Mouse (Mus musculus) stomach, postnatal 0 days (tissue): Measurements from ENCODE around the gene Ntn1.

Experiments
- CTCF ChIP-seq: IDR thresholded peaks from 2 replicates; pipeline ENCODE4 v1.5.1; 2016; ENCODE audit warnings: antibody characterized with exemption, low read depth, mild to moderate bottlenecking, moderate library complexity
- EP300 ChIP-seq: optimal IDR thresholded peaks from 2 replicates; pipeline ENCODE3; 2016; ENCODE audit warnings: antibody characterized with exemption

GRCm38 (mm10) chr11:68214496-68215205 is 186.0 kb downstream of the Ntn1 start:
- TF ChIP-seq EP300 (no peak), CTCF (no peak)
